Mouse (Mus musculus): ENCODE data around the gene Odf2. TPM values are rescaled to one million over a fixed set of nuclear protein-coding genes. Genes with fewer than 3 reads are reported as not detected.

Gene Odf2
- polyA plus RNA-seq (2014; fragmentation: Nextera tagmentation; extraction: Ambion mirVana), result 81.7 and 83.4 TPM in 2 replicates

- H3K27me3 ChIP-seq (replicated peaks; ENCODE audit: control insufficient read depth, insufficient read depth, low read length), result no peaks in the 10 kb centered on the region
- peak within 1 kb of the TSS; percentile 91 for H3K9ac ChIP-seq (ENCODE audit: low read depth, low read length)
- 2% methylated on average over 70 of the region's 70 CpGs for WGBS
- H3K4me2 ChIP-seq, result peak within 1 kb of the TSS; percentile 89
- no peaks in the 10 kb centered on the region for H3K9me3 ChIP-seq (ENCODE audit: control insufficient read depth, low read length)
- DNase-seq (ENCODE audit: low spot score) (peak; percentile 100), ATAC-seq (replicated peaks; ENCODE audit: low FRiP score) (peak; percentile 88)
- peak within 1 kb of the TSS; percentile 82 for H3K4me3 ChIP-seq (ENCODE audit: low read depth, low read length)
- H3K36me3 ChIP-seq (ENCODE audit: control insufficient read depth, insufficient read depth, low read length), result peaks cover 24% of the 10 kb centered on the region; the same call in 1 of the 2 replicates
- peak within 1 kb of the TSS; percentile 81 for H3K27ac ChIP-seq (ENCODE audit: low read depth, low read length)
- peaks cover 11% of the 10 kb centered on the region for H3K4me1 ChIP-seq (replicated peaks; ENCODE audit: control insufficient read depth, insufficient read depth, low read length)
Observed at GRCm38 (mm10) chr2:29889066-29889944, at the start of gene Odf2. TSS of gene Odf2 (plus strand) at chr2:29889221.

- ATAC-seq (replicated peaks; ENCODE audit: low FRiP score), result no peak
Observed at GRCm38 (mm10) chr2:29839460-29839859, 49.6 kb upstream of the Odf2 start.

DNA sequence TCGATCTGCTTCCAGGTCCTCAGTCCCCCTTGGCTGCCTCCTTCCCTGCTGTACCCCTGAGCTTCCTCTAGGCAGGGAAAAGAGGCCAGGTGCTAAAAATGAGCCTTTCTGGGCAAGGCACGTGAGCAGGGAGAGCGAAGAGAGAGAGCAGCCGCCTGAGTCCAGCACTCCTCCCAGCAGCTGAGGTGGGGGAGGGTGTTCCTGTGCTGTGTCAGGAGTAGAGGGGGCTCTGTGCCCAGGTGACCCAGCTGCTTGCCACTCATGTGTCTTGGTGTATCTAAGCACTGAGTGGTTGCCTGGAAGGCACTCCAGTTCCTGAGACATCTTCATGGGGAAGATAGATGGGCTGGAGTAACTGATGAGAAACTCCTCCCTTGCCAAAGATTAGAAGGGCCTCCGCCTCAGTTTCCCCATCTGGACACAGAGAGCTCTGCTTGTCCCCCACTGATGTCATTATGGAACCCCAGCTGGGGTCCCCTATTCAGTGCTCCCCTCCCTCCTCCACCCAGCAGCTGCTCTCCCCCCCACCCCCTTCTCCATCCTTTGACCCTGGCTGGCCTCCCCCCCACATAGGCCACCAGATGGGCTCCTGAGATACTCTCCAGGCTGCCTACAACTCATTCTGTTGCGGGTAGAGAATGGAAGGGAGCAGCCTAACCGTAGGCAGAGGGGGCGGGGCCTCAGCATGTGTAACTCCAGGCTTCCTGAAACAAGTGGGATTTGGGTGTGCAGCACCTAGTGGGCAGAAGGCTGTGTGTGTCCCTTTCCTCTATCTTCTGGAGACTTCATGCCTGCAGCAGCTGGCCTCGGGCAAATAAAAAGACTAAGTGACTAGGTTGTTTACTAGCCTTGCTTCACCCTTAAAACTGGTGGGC is 45.6 kb upstream of the Odf2 start:
- H3K36me3 ChIP-seq (ENCODE audit: control insufficient read depth, insufficient read depth, low read length), result peaks cover 8% of the 10 kb centered on the region
- no peak for ATAC-seq (replicated peaks; ENCODE audit: low FRiP score)
- 71% methylated on average over 9 of the region's 9 CpGs for WGBS

More at GRCm38 (mm10) chr2:29839460-29839859, 49.6 kb upstream of the Odf2 start:
- H3K9ac ChIP-seq (ENCODE audit: low read depth, low read length), result no peak overlapping the region
- peaks cover 12% of the 10 kb centered on the region for H3K27me3 ChIP-seq (replicated peaks; ENCODE audit: control insufficient read depth, insufficient read depth, low read length)
- no peak overlapping the region for H3K27ac ChIP-seq (ENCODE audit: low read depth, low read length)
- 49% methylated on average over 4 of the region's 4 CpGs for WGBS
- H3K4me3 ChIP-seq (ENCODE audit: low read depth, low read length), result no peak overlapping the region
- H3K4me2 ChIP-seq, result no peak overlapping the region
- H3K36me3 ChIP-seq (ENCODE audit: control insufficient read depth, insufficient read depth, low read length), result peaks cover 10% of the 10 kb centered on the region
- H3K4me1 ChIP-seq (replicated peaks; ENCODE audit: control insufficient read depth, insufficient read depth, low read length), result no peaks in the 10 kb centered on the region
- H3K9me3 ChIP-seq (ENCODE audit: control insufficient read depth, low read length), result no peaks in the 10 kb centered on the region
- no peak for DNase-seq (ENCODE audit: low spot score)

GRCm38 (mm10) chr2:29844115-29844514 is 44.9 kb upstream of the Odf2 start:
- Histone ChIP-seq H3K9ac (ENCODE audit: low read depth, low read length) (no peak overlapping the region), H3K27me3 (replicated peaks; ENCODE audit: control insufficient read depth, insufficient read depth, low read length) (peaks cover 41% of the 10 kb centered on the region), H3K4me1 (replicated peaks; ENCODE audit: control insufficient read depth, insufficient read depth, low read length) (0 out of 2 replicates have a peak, but pooled peaks cover 2% of the 10 kb centered on the region), H3K4me2 (no peak overlapping the region), H3K4me3 (ENCODE audit: low read depth, low read length) (no peak overlapping the region), H3K27ac (ENCODE audit: low read depth, low read length) (no peak overlapping the region), H3K36me3 (ENCODE audit: control insufficient read depth, insufficient read depth, low read length) (peaks cover 8% of the 10 kb centered on the region), H3K9me3 (ENCODE audit: control insufficient read depth, low read length) (no peaks in the 10 kb centered on the region)
- 87% methylated on average over 2 of the region's 2 CpGs for WGBS
- DNase-seq (ENCODE audit: low spot score), result no peak
- no peak for ATAC-seq (replicated peaks; ENCODE audit: low FRiP score)

More for the DNA sequence above, 45.6 kb upstream of the Odf2 start:
- Histone ChIP-seq H3K9me3 (ENCODE audit: control insufficient read depth, low read length) (no peaks in the 10 kb centered on the region), H3K9ac (ENCODE audit: low read depth, low read length) (no peak overlapping the region), H3K27me3 (replicated peaks; ENCODE audit: control insufficient read depth, insufficient read depth, low read length) (peaks cover 41% of the 10 kb centered on the region), H3K4me1 (replicated peaks; ENCODE audit: control insufficient read depth, insufficient read depth, low read length) (0 out of 2 replicates have a peak, but pooled peaks cover 2% of the 10 kb centered on the region), H3K27ac (ENCODE audit: low read depth, low read length) (no peak overlapping the region), H3K4me3 (ENCODE audit: low read depth, low read length) (no peak overlapping the region), H3K4me2 (no peak overlapping the region)
- no peak for DNase-seq (ENCODE audit: low spot score)

GRCm38 (mm10) chr2:29844661-29845060 is 44.4 kb upstream of the Odf2 start:
- H3K27ac ChIP-seq (ENCODE audit: low read depth, low read length), result no peak overlapping the region
- 0 out of 2 replicates have a peak, but pooled peaks cover 2% of the 10 kb centered on the region for H3K4me1 ChIP-seq (replicated peaks; ENCODE audit: control insufficient read depth, insufficient read depth, low read length)
- 41% methylated on average over 3 of the region's 3 CpGs for WGBS
- no peak overlapping the region for H3K4me3 ChIP-seq (ENCODE audit: low read depth, low read length)
- DNase-seq (ENCODE audit: low spot score) (no peak), ATAC-seq (replicated peaks; ENCODE audit: low FRiP score) (no peak)
- peaks cover 8% of the 10 kb centered on the region for H3K36me3 ChIP-seq (ENCODE audit: control insufficient read depth, insufficient read depth, low read length)
- H3K9me3 ChIP-seq (ENCODE audit: control insufficient read depth, low read length), result no peaks in the 10 kb centered on the region
- H3K9ac ChIP-seq (ENCODE audit: low read depth, low read length), result no peak overlapping the region
- peaks cover 41% of the 10 kb centered on the region for H3K27me3 ChIP-seq (replicated peaks; ENCODE audit: control insufficient read depth, insufficient read depth, low read length)
- no peak overlapping the region for H3K4me2 ChIP-seq

DNA sequence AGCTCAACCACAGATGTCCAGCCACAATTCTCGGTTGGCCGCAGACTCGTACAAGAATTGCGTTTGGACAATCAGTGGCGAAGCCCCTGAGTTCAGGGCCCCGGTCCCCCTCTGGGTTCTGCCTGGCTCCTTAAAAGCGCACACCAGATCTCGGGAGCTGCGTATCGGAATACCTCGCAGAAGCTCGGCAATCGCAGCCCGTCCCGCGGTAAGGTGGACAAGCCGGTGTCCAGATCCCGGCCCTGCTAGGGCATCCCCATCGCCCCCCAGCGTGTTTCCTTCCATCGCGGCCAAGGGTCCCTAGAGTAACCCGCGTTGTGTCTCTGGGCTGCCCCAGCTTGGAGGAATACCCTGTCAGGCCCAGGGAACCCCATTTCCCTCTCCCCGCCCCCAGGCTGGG is 43.4 kb upstream of the Odf2 start:
- no peak overlapping the region for H3K27ac ChIP-seq (ENCODE audit: low read depth, low read length)
- 31% methylated on average over 25 of the region's 25 CpGs for WGBS
- DNase-seq (ENCODE audit: low spot score) (peak; percentile 45), ATAC-seq (replicated peaks; ENCODE audit: low FRiP score) (no peak)
- H3K4me2 ChIP-seq, result peak overlapping the region; percentile 44
- 0 out of 2 replicates have a peak, but pooled peaks cover 2% of the 10 kb centered on the region for H3K4me1 ChIP-seq (replicated peaks; ENCODE audit: control insufficient read depth, insufficient read depth, low read length)
- H3K36me3 ChIP-seq (ENCODE audit: control insufficient read depth, insufficient read depth, low read length), result peaks cover 8% of the 10 kb centered on the region
- no peaks in the 10 kb centered on the region for H3K9me3 ChIP-seq (ENCODE audit: control insufficient read depth, low read length)
- peak overlapping the region; percentile 30 for H3K4me3 ChIP-seq (ENCODE audit: low read depth, low read length)
- no peak overlapping the region for H3K9ac ChIP-seq (ENCODE audit: low read depth, low read length)
- H3K27me3 ChIP-seq (replicated peaks; ENCODE audit: control insufficient read depth, insufficient read depth, low read length), result peaks cover 41% of the 10 kb centered on the region

- Histone ChIP-seq H3K9ac (ENCODE audit: low read depth, low read length) (no peak overlapping the region), H3K4me2 (peak overlapping the region; percentile 44), H3K4me1 (replicated peaks; ENCODE audit: control insufficient read depth, insufficient read depth, low read length) (0 out of 2 replicates have a peak, but pooled peaks cover 2% of the 10 kb centered on the region), H3K27ac (ENCODE audit: low read depth, low read length) (no peak overlapping the region), H3K4me3 (ENCODE audit: low read depth, low read length) (peak overlapping the region; percentile 30), H3K27me3 (replicated peaks; ENCODE audit: control insufficient read depth, insufficient read depth, low read length) (peaks cover 41% of the 10 kb centered on the region), H3K9me3 (ENCODE audit: control insufficient read depth, low read length) (no peaks in the 10 kb centered on the region), H3K36me3 (ENCODE audit: control insufficient read depth, insufficient read depth, low read length) (peaks cover 6% of the 10 kb centered on the region)
- 27% methylated on average over 47 of the region's 47 CpGs for WGBS
- DNase-seq (ENCODE audit: low spot score) (peak; percentile 43), ATAC-seq (replicated peaks; ENCODE audit: low FRiP score) (no peak)
Observed at GRCm38 (mm10) chr2:29846061-29846853, 42.8 kb upstream of the Odf2 start.

GRCm38 (mm10) chr2:29846911-29847310 is 42.1 kb upstream of the Odf2 start:
- Histone ChIP-seq H3K9ac (ENCODE audit: low read depth, low read length) (no peak overlapping the region), H3K36me3 (ENCODE audit: control insufficient read depth, insufficient read depth, low read length) (peaks cover 3% of the 10 kb centered on the region; the same call in 1 of the 2 replicates), H3K4me1 (replicated peaks; ENCODE audit: control insufficient read depth, insufficient read depth, low read length) (0 out of 2 replicates have a peak, but pooled peaks cover 2% of the 10 kb centered on the region), H3K4me3 (ENCODE audit: low read depth, low read length) (no peak overlapping the region), H3K4me2 (no peak overlapping the region), H3K9me3 (ENCODE audit: control insufficient read depth, low read length) (no peaks in the 10 kb centered on the region), H3K27me3 (replicated peaks; ENCODE audit: control insufficient read depth, insufficient read depth, low read length) (peaks cover 41% of the 10 kb centered on the region), H3K27ac (ENCODE audit: low read depth, low read length) (no peak overlapping the region)
- ATAC-seq (replicated peaks; ENCODE audit: low FRiP score) (no peak), DNase-seq (ENCODE audit: low spot score) (no peak)
- 50% methylated on average over 3 of the region's 3 CpGs for WGBS

All from liver, embryonic 11.5 days (tissue).